Mouse (Mus musculus) cortical plate, adult 2 months (tissue): ENCODE data around the gene Ckap5.

Experiments
- CTCF ChIP-seq: fragments of 200-500 bp; IDR thresholded peaks from 2 replicates; pipeline ENCODE4 v1.5.1; 2011; ENCODE audit warnings: mild to moderate bottlenecking, control low read depth, low read length; ENCODE audit not compliant: insufficient read depth; ENCODE audit errors: extremely low read depth
- POLR2A ChIP-seq: fragments of 200-500 bp; IDR thresholded peaks from 2 replicates; pipeline ENCODE4 v1.6.1; 2011; ENCODE audit warnings: mild to moderate bottlenecking, low read length, control low read depth; ENCODE audit not compliant: insufficient read depth; ENCODE audit errors: extremely low read depth

GRCm38 (mm10) chr2:91484698-91485097 is 41.9 kb upstream of the Ckap5 start:
- no peak for TF ChIP-seq POLR2A
- no peak for TF ChIP-seq CTCF
